Mouse (Mus musculus) ES-Bruce4 (cell line): ENCODE measurements around the gene Lmbr1l. TPM values are rescaled to one million over a fixed set of nuclear protein-coding genes. Genes with fewer than 3 reads are reported as not detected.

ENCODE experiments used
- H3K27ac ChIP-seq: 2 replicates; pipeline ENCODE4 v1.5.1; 2012; ENCODE audit warnings: low read length, inconsistent platforms; ENCODE audit not compliant: insufficient read depth
- H3K27me3 ChIP-seq: 2 replicates; pipeline ENCODE4 v1.6.1; 2012; ENCODE audit warnings: mild to moderate bottlenecking, low read length, inconsistent platforms; ENCODE audit not compliant: control insufficient read depth, poor library complexity, insufficient read depth, severe bottlenecking
- H3K36me3 ChIP-seq: 2 replicates; pipeline ENCODE4 v1.6.1; 2012; ENCODE audit warnings: inconsistent platforms, mild to moderate bottlenecking, low read length, moderate library complexity; ENCODE audit not compliant: control insufficient read depth, poor library complexity, insufficient read depth, severe bottlenecking
- H3K4me1 ChIP-seq: one replicate; pipeline ENCODE4 v1.8.1; 2011; ENCODE audit warnings: low read length; ENCODE audit not compliant: control insufficient read depth, insufficient read depth
- H3K4me3 ChIP-seq: 2 replicates; pipeline ENCODE4 v1.5.1; 2011; ENCODE audit warnings: low read depth, mild to moderate bottlenecking, low read length
- H3K9ac ChIP-seq: 2 replicates; pipeline ENCODE4 v1.6.1; 2012; ENCODE audit warnings: low read depth, mild to moderate bottlenecking, inconsistent platforms; ENCODE audit not compliant: poor library complexity, severe bottlenecking
- H3K9me3 ChIP-seq: replicated peaks from 2 replicates; pipeline ENCODE4 v1.6.1; 2012; ENCODE audit warnings: mild to moderate bottlenecking, low read length, inconsistent platforms; ENCODE audit not compliant: control insufficient read depth, poor library complexity, insufficient read depth, severe bottlenecking
- CTCF ChIP-seq: IDR thresholded peaks from one replicate; pipeline ENCODE4 v1.8.1; 2011; ENCODE audit warnings: low read depth, low read length
- EP300 ChIP-seq: IDR thresholded peaks from 2 replicates; pipeline ENCODE4 v1.6.1; 2011; ENCODE audit warnings: low read depth, low read length; ENCODE audit not compliant: insufficient read depth
- POLR2A ChIP-seq: IDR thresholded peaks from one replicate; pipeline ENCODE4 v1.8.1; 2011; ENCODE audit warnings: low read length; ENCODE audit not compliant: insufficient read depth
- polyA plus RNA-seq: library from polyadenylated mRNA; stranded (reverse); fragments of >200 nt; gene quantifications from 2 replicates; pipeline ENCODE4 v1.2.4, GENCODE M21; 2011; ENCODE audit warnings: low read depth; ENCODE audit not compliant: missing spikeins, insufficient read depth, insufficient read length

The Lmbr1l gene
- polyA plus RNA-seq, 1 experiment: 33.4 TPM

GRCm38 (mm10) chr15:98868346-98869063, 49.5 kb downstream of the Lmbr1l start:
- Histone ChIP-seq H3K9me3 (no peaks in the 10 kb centered on the region), H3K9ac (no peak overlapping the region), H3K27ac (no peak overlapping the region), H3K27me3 (no peaks in the 10 kb centered on the region), H3K4me1 (peaks cover 2% of the 10 kb centered on the region), H3K4me3 (no peak overlapping the region), H3K36me3 (peaks cover 28% of the 10 kb centered on the region)
- TF ChIP-seq CTCF (no peak), POLR2A (no peak), EP300 (no peak)

DNA sequence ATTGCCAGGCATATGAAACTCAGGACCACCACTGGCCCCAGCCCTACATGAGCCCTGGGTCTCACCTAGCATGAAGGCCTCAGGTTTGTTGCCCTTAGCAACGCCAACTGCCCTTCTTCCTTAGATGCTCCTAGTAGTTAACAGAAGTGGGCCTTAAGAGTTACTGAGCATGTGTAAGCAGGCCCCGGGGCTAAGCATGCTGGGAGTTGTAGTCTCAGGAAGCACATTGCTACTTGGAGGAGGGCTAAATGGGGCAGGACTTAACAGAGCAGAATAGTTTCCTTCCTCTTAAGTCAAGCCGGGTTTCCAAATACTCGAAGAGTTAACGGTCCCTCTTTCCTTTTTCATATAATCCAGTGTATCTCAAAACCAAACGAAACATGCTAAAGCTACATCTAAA, 50.7 kb downstream of the Lmbr1l start:
- H3K9ac ChIP-seq: no peak overlapping the region
- no peaks in the 10 kb centered on the region for H3K9me3 ChIP-seq
- no peak overlapping the region for H3K4me3 ChIP-seq

DNA sequence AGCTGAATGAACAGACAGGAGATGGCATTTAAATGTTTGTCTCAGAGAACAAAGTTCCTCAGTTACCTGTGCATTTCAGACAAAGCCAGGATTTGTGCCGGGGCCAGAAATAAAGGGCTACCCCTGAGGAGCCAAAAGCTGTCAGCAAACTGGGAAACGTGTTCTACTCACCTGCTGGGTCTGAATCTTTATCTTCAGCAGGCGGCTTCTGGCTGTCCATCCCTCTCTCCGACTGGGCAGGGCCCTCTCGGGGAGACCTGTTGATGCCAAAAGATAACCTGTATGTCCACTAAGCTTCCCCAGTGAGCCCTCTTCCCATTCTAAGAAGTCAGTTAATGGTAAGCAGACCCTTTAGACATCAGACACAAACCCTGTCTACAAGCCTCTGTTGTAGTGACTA, 51.5 kb downstream of the Lmbr1l start:
- H3K36me3 ChIP-seq: peaks cover 45% of the 10 kb centered on the region
- TF ChIP-seq POLR2A (no peak), CTCF (no peak), EP300 (no peak)

More for the DNA sequence above, 50.7 kb downstream of the Lmbr1l start:
- TF ChIP-seq EP300: no peak
- no peak for TF ChIP-seq CTCF
- no peak for TF ChIP-seq POLR2A
- Histone ChIP-seq H3K27ac (no peak overlapping the region), H3K27me3 (no peaks in the 10 kb centered on the region), H3K36me3 (peaks cover 40% of the 10 kb centered on the region), H3K4me1 (peaks cover 2% of the 10 kb centered on the region)

GRCm38 (mm10) chr15:98865771-98866170, 52.3 kb downstream of the Lmbr1l start:
- Histone ChIP-seq H3K4me1 (peaks cover 2% of the 10 kb centered on the region), H3K9ac (no peak overlapping the region), H3K27me3 (no peaks in the 10 kb centered on the region), H3K36me3 (peaks cover 52% of the 10 kb centered on the region), H3K27ac (no peak overlapping the region), H3K9me3 (no peaks in the 10 kb centered on the region), H3K4me3 (no peak overlapping the region)
- no peak for TF ChIP-seq EP300

More for the DNA sequence above, 51.5 kb downstream of the Lmbr1l start:
- Histone ChIP-seq H3K4me1 (peaks cover 2% of the 10 kb centered on the region), H3K27ac (no peak overlapping the region), H3K27me3 (no peaks in the 10 kb centered on the region), H3K9me3 (no peaks in the 10 kb centered on the region), H3K9ac (no peak overlapping the region), H3K4me3 (no peak overlapping the region)

- Histone ChIP-seq H3K36me3 (peaks cover 53% of the 10 kb centered on the region), H3K9me3 (no peaks in the 10 kb centered on the region), H3K27ac (no peak overlapping the region), H3K4me1 (peaks cover 2% of the 10 kb centered on the region), H3K4me3 (no peak overlapping the region), H3K9ac (no peak overlapping the region), H3K27me3 (no peaks in the 10 kb centered on the region)
- TF ChIP-seq CTCF (no peak), EP300 (no peak), POLR2A (no peak)
Measured at GRCm38 (mm10) chr15:98864951-98865350, 53.1 kb downstream of the Lmbr1l start.

- TF ChIP-seq CTCF: no peak
- no peak for TF ChIP-seq POLR2A
- no peak for TF ChIP-seq EP300
- H3K27me3 ChIP-seq: no peaks in the 10 kb centered on the region
- no peak overlapping the region for H3K4me3 ChIP-seq
- H3K36me3 ChIP-seq: peaks cover 53% of the 10 kb centered on the region
- peaks cover 2% of the 10 kb centered on the region for H3K4me1 ChIP-seq
- H3K9ac ChIP-seq: no peak overlapping the region
- no peak overlapping the region for H3K27ac ChIP-seq
- H3K9me3 ChIP-seq: no peaks in the 10 kb centered on the region
Measured at GRCm38 (mm10) chr15:98863451-98863958, 54.5 kb downstream of the Lmbr1l start.
